Mouse (Mus musculus) E14TG2a.4 (cell line): ENCODE results near the gene Map4.

Experiments
- CTCF ChIP-seq: conservative IDR thresholded peaks from 2 replicates; pipeline ENCODE4 v1.5.1; 2014; ENCODE audit warnings: low read length
- NANOG ChIP-seq: IDR thresholded peaks from 2 replicates; pipeline ENCODE4 v1.6.1; 2014; ENCODE audit warnings: borderline replicate concordance, low read length, mixed read lengths
- POU5F1 ChIP-seq: IDR thresholded peaks from 2 replicates; pipeline ENCODE4 v1.6.1; 2014; ENCODE audit warnings: low read length, borderline replicate concordance

DNA sequence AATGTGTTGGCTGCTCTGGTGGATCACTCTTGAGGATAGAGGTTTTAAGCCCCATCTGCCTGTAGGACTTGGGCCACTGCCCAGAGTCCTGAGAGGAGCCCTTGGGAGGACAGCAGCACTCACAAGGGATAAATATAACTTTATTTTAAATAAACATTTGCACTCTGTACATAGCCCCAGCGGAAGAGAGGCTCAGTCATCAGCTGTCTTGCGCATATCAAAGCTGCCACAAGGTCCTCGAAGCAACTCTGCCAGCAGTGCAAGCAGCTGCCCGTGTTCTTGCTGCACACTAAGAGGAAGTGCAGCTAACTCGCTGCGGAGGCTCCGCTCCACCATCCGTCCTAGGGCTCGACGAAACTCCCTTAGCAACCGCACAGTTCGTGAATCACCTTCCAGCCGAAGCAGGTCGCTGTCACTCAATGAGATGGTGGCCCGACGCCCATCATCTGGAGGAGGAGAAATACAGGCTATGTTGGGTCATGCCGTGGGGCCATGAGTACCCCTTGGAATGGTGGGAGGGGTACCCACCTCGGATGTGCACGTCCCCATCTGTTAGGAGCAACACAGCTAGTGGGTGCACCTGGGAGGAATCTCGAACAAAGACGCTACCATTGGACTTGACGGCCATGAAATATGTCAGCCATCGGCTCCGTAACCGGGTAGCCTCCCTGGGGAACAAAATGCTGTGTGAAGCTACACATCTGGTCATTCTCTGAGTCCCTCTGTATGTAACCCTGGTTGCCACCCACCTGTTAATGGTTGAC, 153.1 kb downstream of the Map4 start:
- no peak for TF ChIP-seq CTCF
- TF ChIP-seq NANOG: no peak
- TF ChIP-seq POU5F1: no peak
